Mouse (Mus musculus) c-Kit-positive CD71-positive TER-119-negative erythroid progenitor cells, embryonic 14.5 days (primary cell): ENCODE measurements around the gene Cdhr1.

ENCODE experiments used
- DNase-seq: peaks from one replicate; pipeline ENCODE4 v3.0.0-alpha.2; 2013; ENCODE audit warnings: low read depth

The Cdhr1 gene

DNA sequence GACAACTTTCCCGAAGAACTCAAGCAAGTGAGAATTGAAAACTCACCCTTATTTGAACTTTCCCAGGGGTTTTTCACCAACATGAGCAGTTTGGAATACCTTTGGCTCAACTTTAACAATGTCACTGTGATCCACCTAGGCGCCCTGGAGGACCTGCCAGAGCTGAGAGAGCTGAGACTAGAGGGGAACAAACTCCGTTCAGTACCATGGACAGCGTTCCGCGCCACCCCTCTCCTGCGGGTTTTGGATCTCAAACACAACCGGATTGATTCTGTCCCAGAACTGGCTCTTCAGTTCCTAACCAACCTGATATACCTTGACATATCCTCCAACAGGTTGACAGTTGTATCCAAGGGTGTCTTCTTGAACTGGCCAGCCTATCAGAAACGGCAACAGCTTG is 29.6 kb downstream of the Cdhr1 start:
- DNase-seq, result peak; percentile 15

DNA sequence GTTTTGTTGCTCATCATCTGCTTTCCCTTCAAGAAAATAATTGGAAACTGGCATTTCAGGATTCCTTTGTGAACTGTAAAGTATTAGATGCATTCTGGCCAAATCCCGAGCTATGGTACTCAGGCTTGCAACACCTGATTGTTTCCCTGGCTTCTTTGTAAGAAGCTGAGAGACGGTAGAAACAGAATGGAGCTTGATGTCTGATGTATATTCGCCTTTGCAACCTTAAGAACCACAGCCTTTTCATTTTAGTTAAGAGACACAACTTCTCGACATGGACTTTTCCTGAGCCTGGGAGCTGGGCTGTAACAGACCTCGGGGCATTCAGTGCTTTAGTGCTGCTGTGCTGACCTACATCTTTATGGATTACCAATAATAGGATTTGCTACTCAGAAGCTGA is 30.5 kb downstream of the Cdhr1 start, which contains the start of gene Lrit2:
TSS of gene Lrit2 (plus strand) at position 301 of the 400 bp plus-strand sequence.
- DNase-seq, result no peak

DNA sequence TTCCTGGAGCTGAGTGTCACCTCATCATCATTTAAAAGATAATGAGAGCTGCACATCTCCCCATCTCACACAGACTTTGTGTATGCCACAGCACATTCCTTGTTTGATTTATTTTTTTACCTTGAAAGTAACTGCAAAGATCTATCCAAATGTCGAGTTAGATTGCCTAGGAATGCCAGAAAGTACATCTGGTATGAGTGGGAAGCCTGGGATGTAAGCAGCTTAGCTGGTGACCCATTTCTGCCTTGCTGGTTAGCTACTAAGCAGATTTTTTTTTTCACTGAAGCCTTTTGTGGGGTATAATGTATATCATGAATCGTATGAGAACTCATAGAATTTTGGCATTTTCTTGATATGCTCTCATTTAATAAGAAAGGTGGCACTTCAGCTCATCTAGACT is 31.5 kb downstream of the Cdhr1 start:
- DNase-seq, result no peak

DNA sequence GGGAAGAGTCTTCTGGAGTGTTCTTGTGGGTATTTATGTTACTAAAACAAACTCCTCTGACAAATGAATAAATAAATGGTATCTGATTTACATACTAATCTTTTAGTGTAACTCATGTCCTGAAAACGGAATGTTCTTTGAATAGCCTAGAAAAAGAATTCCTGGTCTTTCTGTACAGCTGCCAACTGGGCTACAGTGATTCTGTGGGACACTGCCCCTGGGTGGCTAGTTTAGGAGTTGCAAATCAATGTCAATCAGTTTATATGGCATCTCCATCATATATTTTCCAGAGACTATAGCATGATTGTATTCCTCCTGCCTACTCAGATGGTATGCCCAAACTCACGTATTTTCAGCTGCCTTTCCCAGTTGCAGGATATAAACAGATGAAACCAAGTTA is 33.3 kb downstream of the Cdhr1 start:
- no peak for DNase-seq

DNA sequence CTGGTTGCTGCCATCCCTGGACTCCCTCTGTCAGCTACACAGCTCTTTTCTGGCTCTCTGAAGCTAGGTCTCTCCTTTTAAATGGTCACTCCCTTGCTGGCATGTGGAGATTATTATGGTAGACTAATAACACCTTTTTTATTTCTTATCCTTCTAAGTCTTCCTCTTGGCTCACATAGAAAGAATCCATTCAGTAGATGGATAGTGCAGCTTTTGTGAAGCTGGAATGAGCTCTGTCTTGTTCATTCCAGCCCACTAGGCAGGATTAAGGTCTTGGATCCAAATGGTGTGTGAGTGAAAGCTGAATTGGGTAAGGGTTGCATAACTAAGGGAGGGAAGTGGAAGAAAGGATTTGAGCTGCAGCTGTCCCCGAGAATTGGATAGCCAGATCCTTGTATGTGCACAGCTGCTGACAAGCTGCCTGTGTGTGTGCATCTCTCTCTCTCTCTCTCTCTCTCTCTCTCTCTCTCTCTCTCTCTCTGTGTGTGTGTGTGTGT is 49.2 kb downstream of the Cdhr1 start, which contains the start of gene Rgr:
TSS of gene Rgr (minus strand) at position 51 of the 497 bp plus-strand sequence.
- DNase-seq, result no peak

DNA sequence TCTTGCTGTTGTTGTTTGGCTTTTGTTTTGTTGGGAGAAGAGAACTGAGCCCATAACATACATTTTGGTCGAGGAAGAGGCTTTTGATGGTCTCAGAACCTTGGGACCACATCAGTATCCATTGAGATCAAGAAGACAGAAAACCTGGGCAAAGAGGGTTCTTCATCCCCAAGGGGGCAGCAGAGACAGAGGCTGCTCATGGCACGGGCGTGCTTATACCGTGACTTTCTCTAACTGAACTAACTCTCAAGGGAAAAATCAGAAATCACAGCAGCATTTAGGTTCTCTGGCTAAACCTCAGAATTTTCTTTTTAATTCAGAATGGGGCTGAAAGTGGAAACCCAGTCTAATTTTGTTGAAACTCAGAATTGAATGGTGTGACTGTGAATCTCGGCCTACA is 63.7 kb downstream of the Cdhr1 start:
- no peak for DNase-seq

DNA sequence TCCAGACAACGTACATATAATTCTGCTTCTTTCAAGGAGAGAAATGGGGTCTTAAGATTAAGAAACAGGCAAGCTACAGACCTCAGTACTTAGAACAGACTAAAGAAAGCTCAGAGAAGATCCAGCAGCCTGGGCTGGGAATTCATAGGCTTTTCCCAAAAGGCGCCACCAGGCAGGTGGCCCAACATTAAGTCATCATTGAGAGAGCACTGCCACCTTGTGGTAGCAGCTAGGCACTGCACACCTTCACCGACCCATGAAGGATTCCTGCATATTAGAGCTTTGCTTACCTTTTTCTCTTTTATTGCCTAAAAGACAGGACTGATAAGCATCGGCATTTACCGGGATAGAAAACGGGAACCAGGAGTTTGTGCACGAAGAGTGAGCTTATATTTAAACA is 64.9 kb downstream of the Cdhr1 start:
- DNase-seq, result peak; percentile 11

DNA sequence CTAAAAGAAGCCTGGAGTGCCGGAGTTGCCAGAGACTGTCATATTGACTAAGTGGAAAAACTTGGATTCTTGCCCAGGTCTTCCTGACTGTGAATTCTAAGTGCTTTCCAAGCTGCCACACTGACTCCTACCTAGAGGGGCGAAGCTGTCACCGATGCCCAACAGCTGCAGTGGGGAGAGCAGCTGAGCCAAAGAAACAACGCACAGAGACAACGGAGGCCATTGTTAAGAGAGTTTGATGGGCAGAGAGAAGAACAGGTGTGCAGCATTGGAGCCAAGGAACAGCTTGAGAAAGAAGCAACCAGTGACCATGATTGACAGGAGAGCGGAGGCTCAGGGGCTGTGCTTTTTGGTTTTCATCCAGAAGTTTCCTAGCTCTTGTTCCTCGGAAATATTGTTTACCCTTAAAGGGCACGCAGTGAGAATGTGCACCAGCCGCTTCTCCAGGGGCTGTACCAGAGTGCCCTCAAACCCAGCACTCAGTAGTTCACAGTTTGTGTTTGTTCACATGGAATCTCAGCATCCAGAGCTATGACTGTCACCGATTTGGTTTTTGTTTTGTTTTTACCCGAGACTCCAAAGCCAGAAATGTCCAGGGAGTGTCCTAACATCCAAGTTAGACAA is 65.6 kb downstream of the Cdhr1 start:
- DNase-seq, result no peak

DNA sequence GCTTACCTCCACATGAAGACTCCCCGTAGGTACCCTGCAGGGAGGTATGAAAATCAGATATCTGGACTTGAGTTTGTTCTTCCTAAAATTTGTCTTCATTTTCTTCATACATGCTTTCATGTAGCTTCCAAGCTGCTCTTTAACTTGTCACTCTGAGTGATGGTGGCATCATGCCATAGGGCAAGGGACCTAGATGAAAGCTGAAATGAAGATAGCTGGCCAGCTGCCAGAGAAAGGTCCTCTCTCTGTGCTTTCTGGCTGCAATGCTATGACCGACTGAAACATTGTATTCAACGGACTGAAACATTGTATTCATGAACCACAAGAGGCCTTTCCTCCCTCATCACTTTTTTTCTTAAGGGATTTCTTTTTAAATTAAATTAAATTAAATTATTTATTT is 69.6 kb downstream of the Cdhr1 start:
- DNase-seq, result no peak

DNA sequence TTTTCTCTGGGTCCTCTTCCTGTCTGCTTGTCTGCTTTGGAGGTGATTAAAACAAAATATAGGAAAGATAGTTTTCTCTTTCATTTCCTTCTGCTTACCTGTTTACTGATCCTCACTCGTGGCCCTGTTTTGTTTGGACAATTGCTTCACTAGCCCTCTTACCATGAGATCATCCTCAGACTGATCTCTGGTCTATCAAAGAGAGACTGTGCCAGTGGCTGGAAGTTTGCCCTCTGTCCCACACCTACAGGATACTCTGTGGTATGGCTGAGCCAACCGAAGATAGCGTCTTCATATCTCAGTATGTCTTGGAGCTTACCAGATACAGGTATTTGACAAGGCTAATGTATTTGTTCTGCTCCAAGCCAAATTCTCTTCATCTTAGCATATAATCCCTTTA is 70.2 kb downstream of the Cdhr1 start:
- no peak for DNase-seq
